Mouse (Mus musculus): ENCODE measurements around the gene Hyal2. TPM values are rescaled to one million over a fixed set of nuclear protein-coding genes. Genes with fewer than 3 reads are reported as not detected.
"Not testable (repeated sequence)": the region's sequence is repeated elsewhere in the genome, so short reads cannot be mapped to it uniquely, and the experiment has no call there.

The Hyal2 gene
- total and polyA plus RNA-seq, 2 experiments from 2014 or later, result 42.7 to 65.3 TPM

GRCm38 (mm10) chr9:107572327-107572662 lies 4.5 kb downstream of the Hyal2 start:
- WGBS, result 100% methylated on average over 2 of the region's 2 CpGs
- ATAC-seq (ENCODE audit: low FRiP score) (no peak), DNase-seq (ENCODE audit: low spot score) (no peak)
- Histone ChIP-seq H3K9ac (replicated peaks; ENCODE audit: low read length, poor library complexity, severe bottlenecking) (no peak overlapping the region), H3K9me3 (ENCODE audit: low read length) (no peaks in the 10 kb centered on the region), H3K27ac (ENCODE audit: low read depth, low read length) (no peak overlapping the region), H3K4me3 (ENCODE audit: low read depth, low read length) (no peak overlapping the region), H3K27me3 (ENCODE audit: insufficient read depth, low read length) (no peaks in the 10 kb centered on the region), H3K4me1 (ENCODE audit: insufficient read depth, low read length) (peaks cover 20% of the 10 kb centered on the region), H3K4me2 (ENCODE audit: low read depth, low read length, poor library complexity, severe bottlenecking) (no peak overlapping the region), H3K36me3 (ENCODE audit: insufficient read depth, low read length) (peaks cover 15% of the 10 kb centered on the region)
- TF ChIP-seq CTCF (IDR thresholded peaks at IDR 0.05), result no peak

- not testable (repeated sequence) for ATAC-seq (ENCODE audit: low FRiP score); H3K27me3 ChIP-seq (ENCODE audit: insufficient read depth, low read length); DNase-seq (ENCODE audit: low spot score); H3K4me2 ChIP-seq (ENCODE audit: low read depth, low read length, poor library complexity, severe bottlenecking); H3K27ac ChIP-seq (ENCODE audit: low read depth, low read length); H3K9me3 ChIP-seq (ENCODE audit: low read length); H3K4me3 ChIP-seq (ENCODE audit: low read depth, low read length); H3K9ac ChIP-seq (replicated peaks; ENCODE audit: low read length, poor library complexity, severe bottlenecking)
- 0 out of 2 replicates have a peak, but pooled peaks have one; percentile 11 for TF ChIP-seq CTCF (IDR thresholded peaks at IDR 0.05)
- 84% methylated on average over 6 of the region's 6 CpGs for WGBS
- peaks cover 12% of the 10 kb centered on the region; the same call in 1 of the 2 replicates for H3K4me1 ChIP-seq (ENCODE audit: insufficient read depth, low read length)
- peaks cover 15% of the 10 kb centered on the region for H3K36me3 ChIP-seq (ENCODE audit: insufficient read depth, low read length)
These were observed 6.0 kb downstream of the Hyal2 start for GRCm38 (mm10) chr9:107573774-107574173.

GRCm38 (mm10) chr9:107575579-107576356 lies 8.0 kb downstream of the Hyal2 start:
- H3K27ac ChIP-seq (ENCODE audit: low read depth, low read length), result no peak overlapping the region
- H3K4me2 ChIP-seq (ENCODE audit: low read depth, low read length, poor library complexity, severe bottlenecking), result no peak overlapping the region
- 88% methylated on average over 14 of the region's 14 CpGs for WGBS

GRCm38 (mm10) chr9:107576357-107577107 lies 8.8 kb downstream of the Hyal2 start, which contains the start of gene Hyal1:
Gene Hyal1 (plus strand): TSS chr9:107576927.
- Histone ChIP-seq H3K9ac (replicated peaks; ENCODE audit: low read length, poor library complexity, severe bottlenecking) (no peak within 1 kb of the TSS), H3K27me3 (ENCODE audit: insufficient read depth, low read length) (no peaks in the 10 kb centered on the region), H3K4me2 (ENCODE audit: low read depth, low read length, poor library complexity, severe bottlenecking) (peak within 1 kb of the TSS; percentile 29), H3K4me1 (ENCODE audit: insufficient read depth, low read length) (0 out of 2 replicates have a peak, but pooled peaks cover 7% of the 10 kb centered on the region), H3K9me3 (ENCODE audit: low read length) (no peaks in the 10 kb centered on the region), H3K27ac (ENCODE audit: low read depth, low read length) (peak within 1 kb of the TSS; percentile 13), H3K4me3 (ENCODE audit: low read depth, low read length) (no peak within 1 kb of the TSS; the same call in 1 of the 2 replicates), H3K36me3 (ENCODE audit: insufficient read depth, low read length) (peaks cover 7% of the 10 kb centered on the region)
- no peak for TF ChIP-seq CTCF (IDR thresholded peaks at IDR 0.05)
- WGBS, result 24% methylated on average over 16 of the region's 16 CpGs
- ATAC-seq (ENCODE audit: low FRiP score), result peak; percentile 64
- DNase-seq (ENCODE audit: low spot score), result peak; percentile 79

More at GRCm38 (mm10) chr9:107575579-107576356, 8.0 kb downstream of the Hyal2 start:
- no peak for DNase-seq (ENCODE audit: low spot score)
- no peak overlapping the region for H3K4me3 ChIP-seq (ENCODE audit: low read depth, low read length)
- no peak overlapping the region for H3K9ac ChIP-seq (replicated peaks; ENCODE audit: low read length, poor library complexity, severe bottlenecking)
- peaks cover 9% of the 10 kb centered on the region; the same call in 1 of the 2 replicates for H3K4me1 ChIP-seq (ENCODE audit: insufficient read depth, low read length)
- no peaks in the 10 kb centered on the region for H3K27me3 ChIP-seq (ENCODE audit: insufficient read depth, low read length)
- H3K9me3 ChIP-seq (ENCODE audit: low read length), result no peaks in the 10 kb centered on the region
- ATAC-seq (ENCODE audit: low FRiP score), result no peak
- no peak for TF ChIP-seq CTCF (IDR thresholded peaks at IDR 0.05)
- H3K36me3 ChIP-seq (ENCODE audit: insufficient read depth, low read length), result peaks cover 14% of the 10 kb centered on the region

- DNase-seq (ENCODE audit: low spot score) (no peak), ATAC-seq (ENCODE audit: low FRiP score) (no peak)
- no peak overlapping the region for H3K4me3 ChIP-seq (ENCODE audit: low read depth, low read length)
- H3K4me1 ChIP-seq (ENCODE audit: insufficient read depth, low read length), result 0 out of 2 replicates have a peak, but pooled peaks cover 11% of the 10 kb centered on the region
- no peaks in the 10 kb centered on the region for H3K36me3 ChIP-seq (ENCODE audit: insufficient read depth, low read length)
- 92% methylated on average over 10 of the region's 10 CpGs for WGBS
- no peak for TF ChIP-seq CTCF (IDR thresholded peaks at IDR 0.05)
- no peaks in the 10 kb centered on the region for H3K27me3 ChIP-seq (ENCODE audit: insufficient read depth, low read length)
- H3K27ac ChIP-seq (ENCODE audit: low read depth, low read length), result no peak overlapping the region
- H3K4me2 ChIP-seq (ENCODE audit: low read depth, low read length, poor library complexity, severe bottlenecking), result no peak overlapping the region
- H3K9me3 ChIP-seq (ENCODE audit: low read length), result no peaks in the 10 kb centered on the region
- no peak overlapping the region for H3K9ac ChIP-seq (replicated peaks; ENCODE audit: low read length, poor library complexity, severe bottlenecking)
These were observed 10.1 kb downstream of the Hyal2 start for GRCm38 (mm10) chr9:107577871-107578270.

All from midbrain, postnatal 0 days (tissue).